Mouse (Mus musculus) ES-E14 (cell line): ENCODE measurements around the gene Cd86. TPM values are rescaled to one million over a fixed set of nuclear protein-coding genes. Genes with fewer than 3 reads are reported as not detected.
A peak's percentile ranks its signal among the peaks of the same experiment; 100 is the strongest.

Experiments
- DNase-seq: peaks from one replicate; pipeline ENCODE4 v3.0.0-alpha.2; 2013; ENCODE audit warnings: low read depth, low spot score
- H3K27ac ChIP-seq: 2 replicates; pipeline ENCODE4 v1.5.1; 2012; ENCODE audit warnings: low read depth, mild to moderate bottlenecking, low read length, moderate library complexity, mixed read lengths; ENCODE audit not compliant: poor library complexity, insufficient read depth, severe bottlenecking
- H3K36me3 ChIP-seq: 2 replicates; pipeline ENCODE4 v1.6.1; 2012; ENCODE audit warnings: mild to moderate bottlenecking, low read length, moderate library complexity, mixed read lengths; ENCODE audit not compliant: control insufficient read depth, poor library complexity, insufficient read depth, severe bottlenecking
- H3K4me1 ChIP-seq, 2 experiments: fragments of 150-350 bp in 1 of 2; sonication (generic) in 1 of 2; 2 replicates each; pipeline ENCODE4 v1.6.1; 2012; ENCODE audit warnings: low read length in 2 of 2, mild to moderate bottlenecking in 1 of 2, mixed read lengths in 1 of 2; ENCODE audit not compliant: control insufficient read depth in 2 of 2, insufficient read depth in 2 of 2, poor library complexity in 1 of 2
- H3K4me3 ChIP-seq, 2 experiments: fragments of 150-350 bp in 1 of 2; sonication (generic) in 1 of 2; 2 replicates each; pipeline ENCODE4 v1.5.1; 2012; ENCODE audit warnings: low read length in 2 of 2, low read depth in 1 of 2, mild to moderate bottlenecking in 1 of 2, mixed read lengths in 1 of 2; ENCODE audit not compliant: insufficient read depth in 1 of 2, poor library complexity in 1 of 2, severe bottlenecking in 1 of 2
- H3K9ac ChIP-seq: 2 replicates; pipeline ENCODE4 v1.6.1; 2012; ENCODE audit warnings: low read depth, mild to moderate bottlenecking, low read length, mixed read lengths; ENCODE audit not compliant: poor library complexity, insufficient read depth, severe bottlenecking
- H3K9me3 ChIP-seq: fragments of 150-350 bp; sonication (generic); 2 replicates; pipeline ENCODE4 v1.6.1; 2012; ENCODE audit warnings: low read depth, mild to moderate bottlenecking, low read length; ENCODE audit not compliant: control insufficient read depth, insufficient read depth
- CHD2 ChIP-seq: IDR thresholded peaks from 2 replicates; pipeline ENCODE4 v1.6.1; 2014; ENCODE audit warnings: mild to moderate bottlenecking, low read depth, low read length, inconsistent platforms
- HCFC1 ChIP-seq: IDR thresholded peaks from 2 replicates; pipeline ENCODE4 v1.6.1; 2012; ENCODE audit warnings: low read length, inconsistent platforms, borderline replicate concordance; ENCODE audit not compliant: insufficient read depth
- MAFK ChIP-seq: IDR thresholded peaks from 2 replicates; pipeline ENCODE4 v1.6.1; 2014; ENCODE audit warnings: mild to moderate bottlenecking, low read depth, low read length, inconsistent platforms; ENCODE audit not compliant: insufficient read depth
- ZC3H11A ChIP-seq: IDR thresholded peaks from 2 replicates; pipeline ENCODE4 v1.6.1; 2012; ENCODE audit warnings: low read depth, mild to moderate bottlenecking, inconsistent platforms, low read length, borderline replicate concordance
- ZNF384 ChIP-seq: IDR thresholded peaks from 2 replicates; pipeline ENCODE4 v1.6.1; 2012; ENCODE audit warnings: low read depth, low read length, inconsistent platforms
- in situ Hi-C, 2 experiments: fragments of 600-800 bp; cut with MboI; formaldehyde crosslinking; loops; one replicate each; pipeline ENCODE4 v1.15.1; 2025; ENCODE audit warnings: low sequenced_read_pairs in 2 of 2, inconsistent platforms in 1 of 2; ENCODE audit not compliant: unreplicated experiment in 2 of 2
- total RNA-seq: library from RNA; depleted of rRNA; stranded (reverse); fragments of 300-350 nt; gene quantifications from 2 replicates; pipeline ENCODE4 v1.2.3, GENCODE M21; 2012; rRNA removed

Gene Cd86
- total RNA-seq = 0.26 and 0.62 TPM in 2 replicates

DNA sequence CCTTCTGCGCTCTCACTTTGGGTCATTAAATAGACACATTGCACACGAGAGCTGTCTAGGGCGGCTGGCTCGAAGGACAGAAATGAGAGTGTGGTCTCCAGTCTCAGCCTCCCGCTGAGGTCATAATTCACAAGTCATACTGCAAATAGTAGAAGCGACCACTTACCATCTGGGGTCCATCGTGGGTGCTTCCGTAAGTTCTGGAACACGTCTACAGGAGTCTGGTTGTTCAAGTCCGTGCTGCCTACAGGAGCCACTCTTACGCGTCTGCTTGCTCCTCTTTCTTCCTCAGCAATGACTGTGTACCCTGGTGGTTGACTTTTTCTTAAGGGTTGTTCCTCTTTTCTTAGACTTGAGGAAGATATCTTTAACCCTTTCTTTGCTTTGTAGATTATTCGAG lies at the start of gene Cd86:
Gene Cd86, minus strand, starts transcription at position 300 of the 400 bp plus-strand sequence.
- no peak for DNase-seq
- H3K4me3 ChIP-seq = no peak within 1 kb of the TSS
- H3K4me1 ChIP-seq = peaks cover 0 to 3% of the 10 kb centered on the region in 2 experiments; a peak in 1 of 4 replicates
- TF ChIP-seq MAFK (no peak), HCFC1 (no peak), ZNF384 (no peak), CHD2 (no peak), ZC3H11A (no peak)
- H3K9ac ChIP-seq = no peak within 1 kb of the TSS
- H3K9me3 ChIP-seq = no peaks in the 10 kb centered on the region
- H3K27ac ChIP-seq = no peak within 1 kb of the TSS
- in situ Hi-C loops = no loop called here
- H3K36me3 ChIP-seq = no peaks in the 10 kb centered on the region

DNA sequence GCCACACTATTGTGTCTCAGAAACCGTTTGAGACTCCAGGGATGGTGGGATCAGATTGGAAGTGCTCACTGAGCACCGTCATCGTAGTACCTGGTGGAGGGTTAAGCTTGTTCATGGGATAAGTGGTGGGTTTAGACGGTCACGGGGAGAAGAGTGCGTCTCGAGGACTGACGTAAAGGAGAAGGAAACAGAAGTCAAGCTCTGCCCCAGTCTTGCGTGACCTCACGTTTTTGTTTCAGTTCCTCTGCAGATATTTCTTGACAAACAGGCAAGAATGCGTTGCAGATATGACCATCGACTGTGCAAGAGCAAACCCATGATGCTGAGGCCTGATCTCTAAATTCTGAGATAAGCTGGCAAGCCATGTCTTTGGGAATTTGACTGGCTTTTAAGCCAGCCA lies 45.9 kb upstream of the Cd86 start:
- DNase-seq = no peak
- no peak overlapping the region for H3K4me3 ChIP-seq
- no peak for TF ChIP-seq ZC3H11A
- no peak for TF ChIP-seq ZNF384
- TF ChIP-seq CHD2 = no peak
- TF ChIP-seq MAFK = no peak
- TF ChIP-seq HCFC1 = no peak
- peaks cover 6 to 7% of the 10 kb centered on the region in 2 experiments; a peak in 3 of 4 replicates for H3K4me1 ChIP-seq
- in situ Hi-C loops = loop anchor here in 1 of 2 experiments (10.0 kb wide), 1 partner anchor 237 kb away; no protein-coding TSS in a partner anchor
- no peak overlapping the region for H3K9ac ChIP-seq
- no peaks in the 10 kb centered on the region for H3K9me3 ChIP-seq
- H3K36me3 ChIP-seq = peaks cover 21% of the 10 kb centered on the region
- H3K27ac ChIP-seq = no peak overlapping the region

DNA sequence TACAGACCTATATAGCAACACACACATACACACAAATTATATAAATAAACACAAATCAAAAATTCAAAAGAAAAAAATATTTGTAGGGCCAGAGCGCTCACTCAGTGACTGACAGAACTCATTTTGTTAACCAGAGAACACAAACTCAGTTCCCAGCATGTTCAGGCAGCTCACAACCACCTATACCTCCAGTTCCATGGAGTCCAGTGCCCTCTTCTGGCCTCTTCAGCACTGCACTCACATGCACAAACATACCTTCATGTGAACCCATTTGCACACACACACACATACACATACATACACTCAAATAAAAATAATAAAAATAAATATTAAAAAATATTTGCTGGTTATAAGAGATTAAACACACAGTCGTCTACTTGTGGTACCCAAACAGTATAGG lies 44.9 kb upstream of the Cd86 start:
- in situ Hi-C loops = loop anchor here in 1 of 2 experiments (10.0 kb wide), 1 partner anchor 236 kb away; no protein-coding TSS in a partner anchor
- Histone ChIP-seq H3K9ac (no peak overlapping the region), H3K4me3 (no peak overlapping the region), H3K4me1 (peaks cover 7 to 10% of the 10 kb centered on the region in 2 experiments; a peak in 3 of 4 replicates), H3K36me3 (peaks cover 16% of the 10 kb centered on the region), H3K27ac (no peak overlapping the region), H3K9me3 (no peaks in the 10 kb centered on the region)
- no peak for DNase-seq
- TF ChIP-seq ZNF384 = no peak
- TF ChIP-seq ZC3H11A = peak; percentile 66; the same call in 1 of the 2 replicates

DNA sequence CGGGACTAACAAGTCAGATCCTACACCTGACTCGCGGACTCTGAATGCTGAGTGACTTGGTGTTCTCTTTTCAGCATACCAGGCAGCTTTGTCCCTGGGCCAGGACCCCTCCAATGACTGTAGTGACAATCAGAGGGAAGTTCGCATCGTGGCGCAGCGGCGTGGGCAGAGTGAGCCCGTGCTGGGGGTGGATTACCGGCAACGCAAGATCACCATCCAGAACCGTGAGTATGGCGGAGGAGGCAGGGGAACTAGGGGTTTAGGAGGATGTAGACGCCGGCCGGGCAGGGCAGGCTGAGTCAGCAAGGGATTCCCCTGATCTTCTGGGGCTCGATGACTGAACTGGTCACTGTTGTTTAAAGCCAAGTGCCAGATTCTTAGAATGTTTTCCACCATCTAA lies 43.5 kb upstream of the Cd86 start:
- Histone ChIP-seq H3K4me3 (peak overlapping the region; percentile 63 to 72), H3K36me3 (peaks cover 12% of the 10 kb centered on the region)

More for the DNA sequence above, 43.5 kb upstream of the Cd86 start:
- Histone ChIP-seq H3K9ac (peak overlapping the region; percentile 74), H3K4me1 (peaks cover 7 to 19% of the 10 kb centered on the region in 2 experiments; a peak in 3 of 4 replicates), H3K9me3 (no peaks in the 10 kb centered on the region), H3K27ac (peak overlapping the region; percentile 50; the same call in 1 of the 2 replicates)
- DNase-seq = no peak
- no peak for TF ChIP-seq ZC3H11A
- TF ChIP-seq MAFK = no peak
- no peak for TF ChIP-seq ZNF384
- TF ChIP-seq HCFC1 = no peak
- no peak for TF ChIP-seq CHD2
- in situ Hi-C loops = no loop called here
